Mouse (Mus musculus) neural tube, postnatal 0 days (tissue): ENCODE measurements around the gene Cux2. TPM values are rescaled to one million over a fixed set of nuclear protein-coding genes. Genes with fewer than 3 reads are reported as not detected.

ENCODE experiments used
- microRNA-seq: library from miRNA; unstranded; fragments of <30 nt; microRNA quantifications from one replicate; pipeline ENCODE4, GENCODE M21; 2016
- polyA plus RNA-seq: library from polyadenylated mRNA; unstranded; fragments of >200 nt; fragmentation: Nextera tagmentation; extraction: Ambion mirVana; gene quantifications from 2 replicates; pipeline ENCODE4 v1.2.1, GENCODE M21; 2015

Gene Cux2
- polyA plus RNA-seq, result 14.2 and 15.9 TPM in 2 replicates

DNA sequence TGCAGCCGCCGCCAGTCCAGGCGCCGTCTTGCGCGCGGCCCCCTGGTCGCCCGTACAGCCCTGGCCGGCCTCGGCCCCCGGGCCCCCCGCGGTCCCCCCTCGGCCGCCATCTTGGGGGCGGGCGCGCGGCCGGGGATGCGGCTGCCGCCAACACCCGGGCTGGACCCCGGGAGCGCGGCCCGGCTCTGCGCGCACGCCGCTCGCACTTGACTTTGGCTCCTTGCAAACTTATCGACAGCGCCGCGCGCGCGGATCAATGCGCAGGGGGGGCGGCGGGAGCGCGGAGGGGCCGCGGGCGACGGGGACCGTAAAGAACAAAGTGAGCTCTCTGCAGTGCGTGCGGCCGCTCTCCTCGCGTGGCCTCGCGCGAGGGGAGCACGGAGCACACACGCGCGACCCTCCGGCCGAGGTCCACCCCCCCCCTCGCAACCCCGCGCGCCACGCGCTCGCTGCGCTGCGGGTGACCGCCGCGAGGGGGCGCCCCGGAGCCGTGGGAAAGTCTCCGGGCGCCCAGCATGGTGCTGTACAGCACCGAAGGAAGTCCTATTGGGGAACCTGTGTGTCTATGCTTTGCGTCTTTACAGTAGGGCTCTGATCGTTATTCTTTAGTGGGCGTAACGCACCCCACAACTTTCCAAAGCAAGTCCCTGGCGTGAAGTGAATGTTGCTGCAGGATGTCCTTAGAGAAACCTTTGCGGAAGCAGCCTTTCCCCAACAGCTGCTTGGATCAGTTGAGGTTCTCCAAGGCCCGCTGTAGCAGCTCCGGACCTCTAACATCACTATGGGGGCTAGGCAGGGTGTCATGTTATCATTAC lies at the start of gene Cux2:
Gene Cux2 (minus strand): TSS at position 86 of the 815 bp plus-strand sequence.

DNA sequence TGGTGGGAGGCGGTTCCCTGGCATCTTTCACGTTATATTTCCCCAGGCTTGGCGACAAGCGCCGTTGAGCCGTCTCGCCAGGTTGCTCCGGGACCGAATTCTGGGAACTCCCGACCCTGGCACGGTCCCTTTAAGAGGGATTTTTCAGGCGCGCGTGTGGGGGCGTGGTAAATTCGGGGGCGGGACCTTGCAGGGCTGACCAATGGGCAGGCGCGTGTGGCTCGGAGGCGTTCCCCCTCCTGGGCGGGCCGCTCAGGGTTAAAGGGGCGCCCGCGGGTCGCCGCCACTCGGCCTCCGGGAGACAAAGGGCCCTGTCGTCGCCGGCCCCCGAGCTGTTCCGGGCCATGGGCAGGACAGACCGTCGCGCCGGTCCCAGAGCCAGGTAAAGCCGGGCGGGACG lies 201.2 kb downstream of the Cux2 start, which contains the start of gene Pheta1:
Gene Pheta1 (plus strand): TSS at position 242 of the 400 bp plus-strand sequence.

DNA sequence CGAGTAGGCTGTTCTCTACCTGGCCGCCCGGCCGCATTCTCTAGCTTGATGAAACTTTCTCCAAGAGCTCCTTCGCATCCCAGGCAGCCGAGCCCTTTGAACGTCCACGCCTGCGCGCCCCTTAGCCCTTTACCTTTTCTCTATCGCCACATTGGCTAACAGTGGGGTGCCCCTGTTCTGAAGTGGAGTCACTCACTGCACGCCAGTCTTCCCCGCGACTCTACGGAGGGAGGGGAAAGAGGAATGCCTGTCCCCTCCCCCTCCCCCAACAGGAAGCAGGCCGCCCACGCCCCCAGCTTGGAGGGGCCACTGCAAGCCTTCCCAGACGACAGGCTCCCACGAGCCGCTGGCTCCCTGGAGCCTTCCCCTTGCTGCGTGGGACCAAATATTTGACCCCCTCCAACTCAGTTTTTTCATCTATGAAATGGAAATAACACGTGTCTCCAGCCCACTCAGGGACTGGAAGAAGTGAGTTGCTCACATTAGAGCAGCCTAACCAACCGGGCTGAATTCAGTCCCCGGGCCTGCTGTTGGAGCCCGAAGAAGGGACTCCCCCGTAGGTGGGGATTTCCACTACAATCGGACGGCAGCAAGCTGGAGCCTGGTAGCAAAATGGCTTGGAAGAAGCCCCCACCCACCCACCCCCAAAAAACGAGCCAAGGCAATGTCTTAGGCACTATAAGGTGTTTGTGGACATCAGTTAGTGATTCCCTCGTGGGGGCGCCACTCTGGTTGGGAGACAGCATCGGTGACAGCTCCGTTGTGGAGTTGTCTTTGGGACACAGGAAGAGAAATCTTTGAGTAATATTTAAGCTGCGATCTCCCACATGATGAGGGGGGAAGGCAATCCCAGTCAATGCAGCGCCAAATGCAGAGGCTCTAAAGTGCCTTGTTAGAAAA lies 212.2 kb downstream of the Cux2 start, which contains the start of gene Sh2b3:
Gene Sh2b3 (minus strand): TSS at position 206 of the 900 bp plus-strand sequence.

Small RNAs within 50 kb of the gene (microRNA-seq; reads per million reads assigned to microRNA genes)
- gene Mir7031, result not detected

Other genes starting within 250 kb of the Cux2 start
- 8.2 TPM in 2 replicates for gene Sh2b3, start 212.5 kb downstream of the Cux2 start, polyA plus RNA-seq
- 19.1 and 19.6 TPM in 2 replicates for gene Pheta1, start 201.1 kb downstream of the Cux2 start, polyA plus RNA-seq
- 3.4 and 6.2 TPM in 2 replicates for gene Myl2, start 50.8 kb upstream of the Cux2 start, polyA plus RNA-seq
- 0.72 TPM in 1 of 2 replicates, not detected in the other for gene Ccdc63, start 90.7 kb upstream of the Cux2 start, polyA plus RNA-seq
- 168 and 178 TPM in 2 replicates for gene Ppp1cc, start 108.2 kb upstream of the Cux2 start, polyA plus RNA-seq
- 0.79 and 1.2 TPM in 2 replicates for gene Hvcn1, start 156.7 kb upstream of the Cux2 start, polyA plus RNA-seq
- gene Tctn1, start 214.4 kb upstream of the Cux2 start, polyA plus RNA-seq, result 4.8 and 6.6 TPM in 2 replicates
- gene Pptc7, start 234.3 kb upstream of the Cux2 start, polyA plus RNA-seq, result 10.6 and 12.1 TPM in 2 replicates